Mouse (Mus musculus) testis, adult 2 months (tissue): ENCODE data around the gene Guca2b. TPM values are rescaled to one million over a fixed set of nuclear protein-coding genes. Genes with fewer than 3 reads are reported as not detected.

ENCODE experiments used
- H3K27ac ChIP-seq: fragments of 200-500 bp; 2 replicates; pipeline ENCODE4 v1.5.1; 2012; ENCODE audit warnings: low read depth, low read length; ENCODE audit not compliant: control insufficient read depth, insufficient read depth
- H3K27me3 ChIP-seq: fragments of 200-500 bp; 2 replicates; pipeline ENCODE4 v1.6.1; 2012; ENCODE audit warnings: mild to moderate bottlenecking, low read length, moderate library complexity; ENCODE audit not compliant: control insufficient read depth, insufficient read depth
- H3K36me3 ChIP-seq: fragments of 200-500 bp; 2 replicates; pipeline ENCODE4 v1.6.1; 2012; ENCODE audit warnings: mild to moderate bottlenecking, low read length; ENCODE audit not compliant: control insufficient read depth, insufficient read depth
- H3K4me1 ChIP-seq: fragments of 200-500 bp; 2 replicates; pipeline ENCODE4 v1.6.1; 2012; ENCODE audit warnings: low read length; ENCODE audit not compliant: control insufficient read depth, insufficient read depth
- H3K4me3 ChIP-seq: fragments of 200-500 bp; 2 replicates; pipeline ENCODE4 v1.5.1; 2012; ENCODE audit warnings: low read depth, mild to moderate bottlenecking, low read length, moderate library complexity, mixed read lengths; ENCODE audit not compliant: control insufficient read depth
- CTCF ChIP-seq: fragments of 200-500 bp; IDR thresholded peaks from 2 replicates; pipeline ENCODE4 v1.5.1; 2012; ENCODE audit warnings: low read depth, mild to moderate bottlenecking, inconsistent platforms, low read length, moderate library complexity; ENCODE audit not compliant: control insufficient read depth, insufficient read depth, insufficient replicate concordance
- POLR2A ChIP-seq: fragments of 200-500 bp; IDR thresholded peaks from 2 replicates; pipeline ENCODE4 v1.6.1; 2012; ENCODE audit warnings: low read depth, mild to moderate bottlenecking, inconsistent platforms, low read length, moderate library complexity; ENCODE audit not compliant: control insufficient read depth
- polyA plus RNA-seq: library from polyadenylated mRNA; depleted of rRNA; stranded (reverse); fragments of >200 nt; gene quantifications from 2 replicates; pipeline ENCODE4 v1.2.3, GENCODE M21; 2012

Gene Guca2b
- polyA plus RNA-seq, 1 experiment: 3.0 TPM

DNA sequence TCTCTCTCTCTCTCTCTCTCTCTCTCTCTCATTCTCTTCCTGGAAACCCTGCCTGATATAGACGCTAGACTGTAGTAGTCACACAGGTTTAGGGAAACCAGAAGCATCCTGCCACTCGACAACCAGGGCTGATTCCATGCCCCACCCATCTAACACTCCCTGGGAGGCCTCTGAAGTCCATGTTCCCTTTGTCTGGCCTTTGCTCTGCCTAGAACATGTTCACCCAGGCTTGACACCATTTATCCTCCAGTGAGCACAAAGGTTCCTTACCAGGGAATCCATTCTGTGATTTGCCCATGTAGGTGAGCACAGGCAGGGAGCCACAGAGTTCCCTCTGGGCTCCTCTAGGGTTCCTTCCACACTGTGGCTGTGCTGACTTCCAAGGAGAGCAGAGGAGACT, 508 bp downstream of the Guca2b start:
- no peak overlapping the region for H3K4me3 ChIP-seq
- no peaks in the 10 kb centered on the region for H3K27me3 ChIP-seq
- no peak overlapping the region for H3K27ac ChIP-seq
- H3K36me3 ChIP-seq: no peaks in the 10 kb centered on the region
- TF ChIP-seq POLR2A: no peak
- no peak for TF ChIP-seq CTCF
- no peaks in the 10 kb centered on the region for H3K4me1 ChIP-seq

DNA sequence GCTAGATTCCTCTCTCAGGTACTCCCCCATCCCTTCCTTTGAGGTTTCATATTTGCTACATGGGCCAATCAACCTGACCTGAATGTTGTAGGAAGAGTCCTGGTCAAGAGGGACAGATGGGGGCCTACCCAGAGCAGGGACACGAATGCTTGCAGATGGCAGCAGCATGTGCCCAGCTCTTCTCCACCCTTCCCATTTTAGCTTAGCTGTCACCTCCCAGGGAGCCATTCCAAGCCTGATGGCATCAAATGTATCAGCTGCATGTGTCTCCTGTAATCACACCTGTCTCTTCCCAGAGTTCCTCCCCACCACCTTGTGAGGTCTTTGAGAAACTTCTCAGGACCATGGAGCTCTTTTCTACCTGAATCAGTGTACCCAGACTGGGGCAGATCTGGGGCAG, 1.7 kb downstream of the Guca2b start:
- no peak overlapping the region for H3K4me3 ChIP-seq
- no peaks in the 10 kb centered on the region for H3K36me3 ChIP-seq
- H3K27ac ChIP-seq: no peak overlapping the region
- H3K4me1 ChIP-seq: no peaks in the 10 kb centered on the region
- TF ChIP-seq POLR2A (no peak), CTCF (no peak)
- H3K27me3 ChIP-seq: no peaks in the 10 kb centered on the region

- Histone ChIP-seq H3K27ac (no peak overlapping the region), H3K36me3 (no peaks in the 10 kb centered on the region), H3K4me3 (no peak overlapping the region), H3K4me1 (peaks cover 8% of the 10 kb centered on the region; the same call in 1 of the 2 replicates), H3K27me3 (no peaks in the 10 kb centered on the region)
- TF ChIP-seq POLR2A (no peak), CTCF (no peak)
Observed at GRCm38 (mm10) chr4:119642666-119643065, 16.1 kb downstream of the Guca2b start.

- no peaks in the 10 kb centered on the region for H3K27me3 ChIP-seq
- H3K4me1 ChIP-seq: peaks cover 8% of the 10 kb centered on the region; the same call in 1 of the 2 replicates
- no peak overlapping the region for H3K27ac ChIP-seq
- H3K36me3 ChIP-seq: no peaks in the 10 kb centered on the region
- TF ChIP-seq POLR2A: no peak
- TF ChIP-seq CTCF: no peak
- H3K4me3 ChIP-seq: peak overlapping the region; percentile 28
Observed at GRCm38 (mm10) chr4:119638656-119639055, 20.1 kb downstream of the Guca2b start.

DNA sequence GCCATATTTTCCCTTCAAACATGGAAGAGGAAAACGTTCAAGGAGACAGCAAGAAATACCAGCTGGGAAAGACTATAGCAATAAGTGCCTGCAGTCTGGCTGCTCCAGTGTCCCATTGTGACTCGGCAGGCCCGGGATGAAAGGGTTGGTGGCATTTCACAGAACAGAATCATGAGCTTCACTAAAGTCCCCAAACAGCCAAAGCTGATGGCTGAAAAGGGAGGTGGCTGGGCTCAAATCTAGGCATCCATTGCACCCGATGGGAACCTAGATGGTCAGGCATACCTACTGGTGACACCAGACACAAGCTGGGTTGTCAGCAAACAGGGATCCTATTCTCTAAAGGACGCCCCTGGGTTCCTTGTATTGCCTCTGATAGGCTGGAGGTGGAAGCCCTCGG, 20.8 kb downstream of the Guca2b start:
- Histone ChIP-seq H3K4me1 (peaks cover 8% of the 10 kb centered on the region; the same call in 1 of the 2 replicates), H3K27ac (no peak overlapping the region), H3K36me3 (no peaks in the 10 kb centered on the region), H3K4me3 (no peak overlapping the region; the same call in 1 of the 2 replicates), H3K27me3 (no peaks in the 10 kb centered on the region)
- TF ChIP-seq CTCF (no peak), POLR2A (no peak)

- Histone ChIP-seq H3K27ac (no peak within 1 kb of the TSS), H3K4me3 (peak within 1 kb of the TSS; percentile 28), H3K4me1 (peaks cover 8% of the 10 kb centered on the region; the same call in 1 of the 2 replicates), H3K36me3 (no peaks in the 10 kb centered on the region), H3K27me3 (no peaks in the 10 kb centered on the region)
- TF ChIP-seq CTCF: no peak
- no peak for TF ChIP-seq POLR2A
Observed at GRCm38 (mm10) chr4:119637176-119637845, 21.4 kb downstream of the Guca2b start, which contains the start of gene Guca2a. TSS of gene Guca2a (plus strand) at chr4:119637704.

DNA sequence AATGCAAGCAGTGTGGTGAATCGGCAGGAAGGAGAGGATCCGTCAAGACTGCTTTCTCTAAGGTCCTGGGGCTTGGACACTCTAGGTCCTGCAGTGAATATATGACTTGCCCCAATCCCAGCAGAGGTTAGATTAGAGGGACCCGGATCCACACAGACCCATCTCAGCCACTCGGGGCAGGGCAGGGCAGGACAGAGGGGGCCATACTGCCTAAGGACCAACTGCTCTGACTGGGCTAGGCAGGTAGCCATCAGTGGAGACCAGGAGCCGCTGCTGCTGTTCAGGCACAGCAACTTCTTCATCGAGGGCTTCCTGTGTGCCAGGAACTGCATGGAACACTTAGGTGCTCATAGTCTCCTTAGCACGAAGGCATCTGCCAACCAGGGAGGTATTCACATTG, 22.0 kb downstream of the Guca2b start:
- H3K27ac ChIP-seq: no peak overlapping the region
- H3K36me3 ChIP-seq: no peaks in the 10 kb centered on the region
- TF ChIP-seq CTCF (no peak), POLR2A (no peak)
- peaks cover 8% of the 10 kb centered on the region; the same call in 1 of the 2 replicates for H3K4me1 ChIP-seq
- no peak overlapping the region for H3K4me3 ChIP-seq
- H3K27me3 ChIP-seq: no peaks in the 10 kb centered on the region

DNA sequence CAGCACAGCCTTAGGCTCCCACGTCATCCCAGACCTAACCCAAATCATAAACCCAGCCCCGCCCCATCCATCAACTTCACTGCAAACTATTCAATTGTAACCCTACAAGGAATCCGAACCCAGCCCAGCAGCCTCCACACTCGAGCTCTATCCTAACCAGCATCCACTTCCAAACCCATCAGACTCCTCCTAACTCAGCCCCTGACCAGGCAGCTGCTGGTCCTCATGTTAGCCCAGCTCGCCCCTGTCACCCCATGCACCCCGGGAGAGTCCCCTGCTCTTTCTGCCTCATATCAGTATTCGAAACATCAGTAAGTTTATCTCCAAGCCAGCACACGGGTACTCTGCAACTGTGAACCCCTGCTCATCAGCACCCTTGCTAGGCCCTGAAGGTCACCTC, 23.1 kb downstream of the Guca2b start:
- Histone ChIP-seq H3K36me3 (no peaks in the 10 kb centered on the region), H3K4me1 (peaks cover 8% of the 10 kb centered on the region; the same call in 1 of the 2 replicates), H3K27ac (no peak overlapping the region), H3K27me3 (no peaks in the 10 kb centered on the region), H3K4me3 (no peak overlapping the region)
- TF ChIP-seq POLR2A (no peak), CTCF (no peak)
